Mouse (Mus musculus) heart, adult 9 months (tissue): Measurements from ENCODE around the gene Tmem50a.

Source experiments
- DNase-seq, 2 experiments: peaks; one replicate each; pipeline ENCODE4 v3.0.0; 2022; ENCODE audit warnings: low spot score in 2 of 2

Gene Tmem50a

DNA sequence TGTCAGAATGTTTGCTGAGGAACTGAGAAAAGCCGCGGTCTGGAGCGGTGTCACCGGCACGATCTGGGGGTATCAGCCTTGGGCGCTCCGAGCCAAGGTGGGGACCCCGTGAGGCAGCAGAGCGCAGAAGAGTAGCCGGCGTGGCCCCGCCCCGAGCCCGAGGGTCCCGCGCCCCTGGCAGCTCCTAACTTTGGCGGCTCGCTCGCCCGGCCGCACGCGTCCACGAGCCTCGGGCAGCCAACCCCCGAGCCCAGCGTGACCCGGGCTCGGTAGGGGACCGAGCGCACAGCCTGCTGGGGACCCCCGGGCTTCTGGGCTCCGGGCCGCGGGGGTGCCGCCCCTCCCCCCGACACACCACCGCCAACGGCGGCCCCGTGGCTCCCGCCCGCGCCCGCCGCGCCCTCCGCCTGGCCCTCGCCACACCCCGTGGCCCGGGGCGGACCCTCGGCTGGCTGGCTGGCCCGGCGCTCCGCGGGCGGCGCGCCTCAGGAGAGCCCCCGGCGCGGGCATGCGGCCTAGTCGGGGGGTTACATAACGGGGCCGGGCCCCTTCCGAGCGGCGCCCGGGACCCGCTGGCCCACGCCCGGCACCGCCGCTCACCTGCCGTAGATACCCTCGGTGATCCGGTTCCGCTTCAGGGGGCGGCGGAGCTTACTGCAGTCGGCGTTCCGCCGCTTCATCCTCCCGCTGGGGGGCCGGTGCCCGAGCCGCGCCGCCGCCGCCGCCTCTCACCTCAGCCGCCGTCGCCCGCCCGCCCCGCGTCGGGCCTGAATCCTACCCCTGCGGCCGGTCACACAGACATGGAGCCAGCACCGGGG is 62.2 kb downstream of the Tmem50a start:
- DNase-seq = no peak

DNA sequence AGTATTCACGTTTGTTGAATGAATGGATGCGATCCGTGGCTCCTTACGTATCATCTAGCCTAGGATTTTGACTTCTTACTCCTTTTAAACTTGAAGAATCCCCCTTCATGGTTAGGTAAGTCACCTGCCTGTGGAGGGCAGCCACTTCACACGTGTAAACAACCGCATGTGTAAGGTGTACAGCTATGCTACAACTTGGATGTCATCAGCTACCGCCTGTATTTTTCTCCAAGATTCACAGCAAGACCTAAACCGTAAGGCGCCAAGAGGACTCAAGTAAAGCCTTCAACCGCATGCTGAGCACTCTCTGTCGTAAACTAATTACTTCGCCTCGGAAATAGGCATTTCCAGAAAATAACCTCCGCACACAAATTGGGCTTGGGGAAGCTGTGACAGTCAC is 62.9 kb downstream of the Tmem50a start:
- DNase-seq = no peak

DNA sequence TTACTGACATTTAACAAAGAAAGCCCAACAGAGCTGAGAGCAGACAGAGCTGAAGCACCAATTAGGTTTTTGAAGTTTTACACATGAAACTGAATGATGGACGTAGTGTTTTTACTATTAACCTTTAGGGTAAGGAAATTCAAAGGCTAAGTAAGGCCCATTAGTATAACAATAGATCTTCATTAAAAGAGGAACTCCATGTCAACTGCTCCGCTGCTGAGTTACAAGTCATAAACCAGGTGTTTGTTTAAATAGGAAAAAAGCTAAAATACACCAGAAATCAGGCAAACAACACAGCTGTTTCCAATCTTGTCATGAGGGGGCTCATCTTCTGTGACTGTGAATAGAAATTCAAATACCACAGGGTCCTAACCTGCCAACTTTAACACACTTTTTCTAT is 63.6 kb downstream of the Tmem50a start:
- no peak for DNase-seq

DNA sequence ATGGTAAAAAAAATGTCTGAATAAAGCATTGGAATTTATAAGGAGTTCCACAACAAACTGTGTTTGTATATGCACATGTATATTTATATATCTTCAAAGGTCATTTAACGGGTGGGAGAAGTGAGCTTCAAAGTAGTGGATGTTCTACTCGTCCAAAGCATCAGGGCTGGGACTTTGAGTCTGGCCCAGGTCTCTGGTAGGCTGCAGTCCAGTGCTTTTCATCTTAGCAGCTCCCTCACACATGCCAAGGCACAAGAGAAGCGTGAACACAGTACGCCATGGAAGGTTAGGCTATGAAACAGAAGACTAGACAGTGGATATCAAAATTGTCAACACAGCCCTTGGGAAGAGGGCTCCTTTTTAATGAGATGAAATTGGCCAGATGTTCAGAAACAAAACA is 64.3 kb downstream of the Tmem50a start:
- no peak for DNase-seq
